Mouse (Mus musculus) left cerebral cortex, postnatal 4 days (tissue): ENCODE measurements around the gene Arhgef39. TPM values are rescaled to one million over a fixed set of nuclear protein-coding genes. Genes with fewer than 3 reads are reported as not detected.

ENCODE experiments used
- DNase-seq: peaks from one replicate; pipeline ENCODE4 v3.0.0-alpha.2; 2022
- intact Hi-C: fragments of 180-260 bp; cut with DNase I; formaldehyde crosslinking; loops from one replicate; pipeline ENCODE4 v1.15.1; 2025
- total RNA-seq, 2 experiments: library from RNA; stranded (reverse); gene quantifications; 2 replicates each; pipeline ENCODE4 v1.2.3; 2021

Gene Arhgef39
- total RNA-seq, 2 experiments from 2014 or later = 3.6 to 3.8 TPM

DNA sequence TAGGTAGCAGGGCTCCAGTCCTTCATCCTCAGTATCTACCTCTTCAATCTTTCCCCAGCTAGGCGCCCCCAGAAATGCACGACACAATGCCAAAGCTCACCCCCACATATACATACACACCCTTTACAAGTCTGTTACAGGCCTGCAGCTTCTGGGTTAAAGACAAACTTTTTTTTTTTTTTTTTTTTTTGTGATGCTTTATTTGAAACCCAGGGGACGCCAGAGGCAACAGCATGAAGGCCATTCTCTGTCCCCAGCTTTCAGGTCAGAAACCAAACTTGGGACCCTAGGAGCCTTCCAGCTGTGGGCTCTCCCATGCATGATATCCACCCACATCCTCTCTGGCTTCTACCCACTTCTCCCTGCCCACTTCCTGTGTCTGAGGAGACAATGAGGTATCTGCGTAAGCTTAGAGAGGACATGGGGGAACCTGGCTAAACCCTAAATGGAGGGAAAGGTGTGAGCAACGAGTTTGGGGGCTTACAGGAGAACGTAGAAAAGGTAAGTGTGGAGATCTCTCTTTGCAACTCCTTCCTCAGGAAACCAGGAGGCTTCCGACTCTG is 17.5 kb downstream of the Arhgef39 start:
- intact Hi-C loops = no loop called here
- no peak for DNase-seq

DNA sequence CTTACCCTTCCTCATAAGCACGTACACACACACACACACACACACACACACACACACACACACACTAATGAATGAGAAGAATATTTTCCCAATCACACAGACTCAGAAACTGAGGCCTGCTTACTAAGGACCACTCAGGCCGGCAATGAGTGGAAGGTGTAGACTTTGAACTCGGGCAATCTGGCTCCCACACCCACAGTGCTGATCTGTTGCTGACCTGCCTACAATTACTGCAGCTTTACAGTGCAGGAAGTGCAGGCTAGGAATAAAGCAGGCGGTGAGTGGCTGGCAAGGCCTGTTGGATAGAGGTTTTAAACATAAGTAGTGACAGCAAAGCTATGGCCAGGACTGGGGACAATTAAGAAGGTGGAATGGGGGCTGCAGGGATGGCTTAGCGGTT is 18.5 kb downstream of the Arhgef39 start:
- DNase-seq = no peak
- intact Hi-C loops = no loop called here

DNA sequence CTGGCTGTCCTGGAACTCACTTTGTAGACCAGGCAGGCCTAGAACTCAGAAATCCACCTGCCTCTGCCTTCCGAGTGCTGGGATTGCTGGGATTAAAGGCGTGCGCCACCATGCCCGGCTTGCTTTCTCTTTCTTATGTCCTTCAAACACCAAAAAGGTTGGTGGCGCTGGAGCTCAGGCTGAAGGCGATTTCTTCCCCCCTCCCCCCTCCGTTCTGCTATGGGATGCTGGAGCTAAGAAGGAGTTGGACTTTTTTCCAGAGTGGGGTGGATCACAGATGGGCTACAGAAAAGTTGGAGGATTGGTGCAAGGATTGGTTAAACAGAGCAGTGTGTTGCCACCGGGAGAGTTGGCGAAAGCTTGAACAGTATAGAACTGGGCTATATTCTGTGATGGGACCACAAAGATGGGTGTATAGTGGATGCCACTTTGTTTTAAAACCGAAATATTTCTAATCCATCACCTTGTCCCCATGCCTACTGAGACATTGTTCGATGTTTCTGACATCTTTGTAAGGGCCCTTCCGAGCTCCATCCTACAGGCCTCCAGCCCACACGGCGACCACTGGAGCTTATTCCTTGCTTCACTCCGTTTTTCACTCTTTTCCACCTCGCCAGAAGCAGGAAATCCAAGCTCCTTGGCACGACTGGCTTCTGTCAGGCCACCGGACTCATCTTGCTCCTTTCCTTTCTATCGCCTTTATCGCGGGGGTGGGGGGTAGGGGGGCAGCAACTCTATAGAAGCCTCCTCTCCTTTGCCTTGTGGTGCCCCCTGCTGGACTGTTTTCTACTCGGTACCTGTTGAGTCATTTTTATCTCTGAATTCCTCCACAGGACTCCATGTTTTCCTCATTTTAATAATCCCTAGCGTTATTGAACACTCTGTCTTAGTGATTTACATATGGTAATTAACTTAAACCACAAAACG is 20.3 kb downstream of the Arhgef39 start:
- DNase-seq = peak; percentile 77
- intact Hi-C loops = no loop called here

DNA sequence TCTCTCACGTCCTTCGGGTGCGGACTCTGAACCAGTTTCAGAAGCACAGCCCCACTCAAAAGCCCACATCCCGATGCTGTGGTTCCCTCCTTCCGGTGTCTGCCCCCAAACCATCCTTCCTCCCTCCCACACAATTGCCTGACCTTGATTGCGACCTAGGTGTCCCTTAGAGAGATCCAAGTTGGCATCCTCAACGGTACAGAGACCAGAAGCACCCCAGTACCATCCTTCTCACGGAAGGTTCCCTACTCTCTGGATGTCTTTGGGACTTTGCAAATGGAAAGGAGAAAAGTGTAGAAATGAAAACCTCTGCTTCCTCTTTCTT is 21.0 kb downstream of the Arhgef39 start:
- intact Hi-C loops = no loop called here
- DNase-seq = no peak

DNA sequence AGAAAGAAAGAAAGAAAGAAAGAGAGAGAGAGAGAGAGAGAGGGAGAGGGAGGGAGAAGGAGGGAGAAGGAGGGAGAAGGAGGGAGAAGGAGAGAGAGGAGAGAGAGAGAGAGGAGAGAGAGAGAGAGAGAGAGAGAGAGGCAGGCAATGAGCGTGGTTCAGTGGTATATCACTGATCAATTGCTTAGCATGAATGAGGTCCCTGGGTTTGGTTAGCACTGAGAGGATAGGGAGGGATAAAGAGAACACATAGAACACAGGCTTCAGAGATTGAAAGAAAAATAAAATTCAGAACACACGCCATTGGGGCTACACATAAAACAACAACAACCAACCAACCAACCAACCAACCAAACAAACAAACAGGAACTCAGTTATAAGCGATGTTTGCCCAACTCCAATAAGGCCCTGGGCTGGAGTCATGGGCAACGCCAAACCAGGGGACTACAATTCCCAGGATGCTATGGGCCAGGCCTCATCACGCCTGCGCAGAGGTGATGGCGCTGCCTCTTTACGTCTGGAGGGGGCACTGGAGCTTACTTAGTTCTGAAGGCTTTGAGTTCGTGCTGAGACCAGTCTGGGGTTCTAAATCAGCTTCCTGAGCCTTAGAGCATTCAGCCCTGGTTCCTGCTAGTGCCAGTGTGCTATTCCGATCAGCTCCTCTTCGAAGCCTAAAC is 21.5 kb downstream of the Arhgef39 start:
- intact Hi-C loops = no loop called here
- peak; percentile 89 for DNase-seq

DNA sequence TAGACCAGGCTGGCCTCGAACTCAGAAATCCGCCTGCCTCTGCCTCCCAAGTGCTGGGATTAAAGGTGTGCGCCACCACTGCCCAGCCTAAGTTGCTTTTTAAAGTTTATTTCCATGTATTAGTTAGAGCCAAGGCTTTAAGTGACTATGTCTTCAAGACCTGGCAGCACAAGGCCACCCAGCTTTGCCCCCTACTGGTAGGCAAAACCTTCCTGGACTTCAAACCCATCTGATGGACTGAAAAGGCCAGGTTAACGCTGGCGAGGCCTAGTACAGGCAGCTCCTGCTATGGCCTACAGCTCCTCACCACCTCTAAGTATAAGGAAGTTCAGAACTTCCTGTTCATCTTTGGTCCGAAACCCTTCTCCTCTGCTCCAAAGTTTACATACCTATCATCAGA is 22.9 kb downstream of the Arhgef39 start:
- no peak for DNase-seq
- intact Hi-C loops = no loop called here

DNA sequence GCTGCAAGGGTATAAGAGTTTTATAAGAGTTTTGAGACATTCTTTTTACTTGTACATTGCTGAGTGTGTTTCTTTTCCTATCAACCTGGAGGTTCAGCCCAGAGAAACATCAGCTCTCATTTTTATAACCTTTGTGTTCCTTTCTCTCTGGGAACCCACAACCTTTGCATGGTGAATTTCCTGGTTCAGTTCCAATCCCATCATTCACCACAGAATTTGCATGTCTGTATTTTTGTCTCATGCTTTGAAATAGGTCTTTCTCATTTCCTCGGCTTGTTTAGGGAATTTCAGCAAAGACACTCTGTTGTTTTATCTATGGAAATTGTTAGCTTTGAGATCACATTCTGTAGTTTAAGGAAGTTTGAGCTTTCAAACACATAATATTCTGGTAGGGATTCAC is 25.9 kb downstream of the Arhgef39 start:
- intact Hi-C loops = no loop called here
- no peak for DNase-seq

DNA sequence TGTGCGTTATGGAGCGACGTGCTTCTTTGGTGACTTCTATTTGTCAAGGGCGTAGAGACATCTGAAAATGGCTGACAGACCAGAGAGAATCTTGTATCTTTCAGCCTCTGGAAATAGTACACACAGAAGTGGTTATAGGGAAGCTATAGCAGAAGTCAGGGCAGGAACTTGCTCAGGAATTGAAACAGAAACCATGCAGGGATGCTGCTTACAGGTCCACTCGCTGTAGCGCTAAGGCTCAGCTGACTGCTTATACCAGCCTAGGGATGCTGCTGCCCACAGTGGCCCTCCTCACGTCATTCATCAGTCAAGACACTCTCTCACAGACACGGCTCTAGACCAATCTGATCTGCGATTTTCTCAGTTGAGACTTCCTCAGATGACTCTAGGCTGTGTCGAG is 29.2 kb downstream of the Arhgef39 start:
- no peak for DNase-seq
- intact Hi-C loops = no loop called here

DNA sequence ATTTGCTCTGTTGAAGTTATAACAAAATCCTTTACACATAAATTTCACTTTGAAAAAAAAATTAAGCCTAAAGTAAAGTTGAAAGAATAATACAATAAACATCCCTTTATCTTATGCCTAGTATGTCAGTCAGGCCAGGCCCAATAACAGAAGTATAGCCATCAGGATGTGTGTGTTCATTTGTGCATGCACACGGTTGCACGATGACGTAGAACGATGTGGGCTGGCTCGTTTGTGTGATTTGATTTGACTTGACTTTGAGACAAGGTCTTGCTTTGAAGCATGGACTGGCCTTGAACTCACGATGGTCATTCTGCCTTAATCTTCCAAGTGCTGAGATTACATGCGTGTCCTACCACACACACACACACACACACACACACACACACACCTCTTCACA is 32.6 kb downstream of the Arhgef39 start:
- no peak for DNase-seq
- intact Hi-C loops = no loop called here

DNA sequence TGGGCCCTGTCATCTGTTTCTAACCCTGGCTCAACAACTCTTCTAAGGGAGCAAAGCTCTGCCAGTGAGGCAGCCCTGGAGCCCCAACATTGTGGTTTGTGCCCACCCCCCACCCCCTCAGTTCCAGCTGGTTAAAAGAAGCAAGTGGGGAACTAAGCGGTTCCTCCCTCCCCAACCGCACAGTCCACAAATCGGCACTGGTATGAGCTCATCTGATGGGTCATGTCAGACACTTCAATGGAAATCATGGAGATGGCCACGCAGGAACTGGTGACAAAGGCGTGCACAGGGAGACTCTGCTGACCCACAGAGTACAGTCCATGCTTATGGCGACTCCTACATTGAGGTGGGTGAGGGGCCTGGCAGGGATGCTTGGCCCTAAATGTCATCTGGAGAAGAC is 33.6 kb downstream of the Arhgef39 start:
- DNase-seq = no peak
- intact Hi-C loops = no loop called here

DNA sequence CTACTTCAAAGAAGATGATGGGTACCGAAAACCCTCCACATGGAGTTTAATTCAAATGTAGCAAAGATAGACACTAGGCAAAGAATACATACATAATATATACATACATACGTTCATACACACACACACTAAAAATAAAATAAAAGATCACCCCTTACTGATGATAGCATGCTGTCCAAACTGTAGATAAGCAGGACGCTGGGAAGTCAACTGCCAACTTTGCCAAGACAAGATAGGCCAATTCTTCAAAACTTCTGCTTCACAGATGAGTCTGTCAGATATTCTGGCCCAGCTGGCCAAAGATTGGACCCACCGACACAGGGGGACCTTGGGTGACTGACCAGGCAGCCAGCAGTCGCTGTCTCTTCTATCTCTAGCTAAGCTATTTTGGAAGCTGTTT is 36.4 kb downstream of the Arhgef39 start:
- DNase-seq = no peak
- intact Hi-C loops = no loop called here

DNA sequence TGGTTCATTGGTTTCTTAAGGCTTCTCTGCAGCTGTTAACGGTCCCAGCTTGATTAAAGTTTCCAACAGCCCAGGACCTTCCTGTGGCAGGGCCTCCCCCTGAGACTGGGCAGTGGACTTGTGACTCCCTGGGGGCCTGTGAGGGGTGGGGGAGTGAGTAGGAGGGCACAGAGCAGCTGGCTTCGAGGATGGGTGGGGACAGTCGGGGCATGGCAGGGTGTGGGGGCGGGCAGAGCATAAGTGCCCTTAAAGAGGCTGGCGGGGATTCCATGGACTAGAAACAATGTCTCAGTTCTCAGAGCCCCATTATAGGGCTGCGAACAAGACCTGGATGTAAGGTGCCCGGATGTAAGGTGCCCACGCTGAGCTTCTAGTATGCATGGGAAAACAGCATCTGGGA is 42.4 kb downstream of the Arhgef39 start:
- intact Hi-C loops = no loop called here
- no peak for DNase-seq

DNA sequence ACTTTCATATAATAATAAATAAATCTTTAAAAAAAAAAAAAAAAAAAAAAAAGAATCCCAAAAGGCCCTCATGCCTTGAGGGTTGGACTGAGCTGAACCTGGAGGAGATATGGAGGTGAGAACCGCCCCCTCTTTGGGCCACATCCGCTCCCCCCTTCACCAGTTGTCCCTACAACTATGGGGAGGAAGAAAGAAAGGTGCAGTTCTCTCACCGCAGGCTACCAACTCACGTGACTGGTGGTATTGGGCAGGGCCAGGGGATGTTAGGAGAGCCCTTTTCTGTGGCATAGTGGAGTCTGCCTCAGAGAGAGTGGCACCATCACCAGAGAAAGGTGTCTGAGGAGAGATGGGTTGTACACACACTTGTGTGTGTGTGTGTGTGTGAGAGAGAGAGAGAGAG is 43.0 kb downstream of the Arhgef39 start:
- no peak for DNase-seq
- intact Hi-C loops = no loop called here

DNA sequence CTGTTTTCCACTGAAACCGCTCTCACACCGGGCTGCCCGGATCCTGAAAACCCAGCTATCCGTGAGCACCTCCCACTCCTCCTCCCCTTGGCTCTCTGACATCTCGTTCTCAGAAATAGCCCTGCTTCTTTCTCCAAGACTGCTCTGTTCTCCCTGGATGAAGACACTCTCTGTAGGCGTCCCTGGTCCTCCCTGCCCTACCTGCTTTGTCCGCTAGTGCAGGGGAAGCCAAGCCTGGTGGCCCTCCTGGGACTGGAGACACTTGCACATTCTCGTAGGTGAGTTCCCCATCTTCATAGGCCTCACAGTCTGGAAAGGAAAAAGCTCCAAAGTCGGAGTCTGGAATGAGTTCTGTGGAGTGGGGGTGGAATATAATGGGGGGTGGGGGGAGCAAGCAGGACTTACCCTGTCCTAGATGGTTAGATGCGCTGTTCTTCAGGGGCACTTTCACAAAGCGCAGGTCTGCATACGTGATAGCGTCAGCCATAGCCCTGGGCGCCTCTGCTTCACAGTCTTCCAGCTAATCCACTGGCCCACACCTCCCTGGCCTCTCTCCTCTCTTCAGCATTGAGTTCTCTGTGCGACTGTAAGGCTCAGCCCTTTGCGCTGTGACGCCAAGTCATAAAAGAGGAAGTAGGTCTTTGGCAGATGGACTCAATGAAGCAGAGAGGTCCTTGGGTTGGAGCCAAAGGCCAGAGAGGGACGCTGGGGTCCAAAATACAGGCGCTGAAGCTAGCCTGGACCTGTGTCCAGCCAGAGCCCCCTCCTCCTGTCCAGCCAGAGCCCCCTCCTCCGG is 45.3 kb downstream of the Arhgef39 start, which contains the start of gene Cd72:
Gene Cd72, minus strand, starts transcription at position 588 of the 796 bp plus-strand sequence.
- intact Hi-C loops = no loop called here
- no peak for DNase-seq

DNA sequence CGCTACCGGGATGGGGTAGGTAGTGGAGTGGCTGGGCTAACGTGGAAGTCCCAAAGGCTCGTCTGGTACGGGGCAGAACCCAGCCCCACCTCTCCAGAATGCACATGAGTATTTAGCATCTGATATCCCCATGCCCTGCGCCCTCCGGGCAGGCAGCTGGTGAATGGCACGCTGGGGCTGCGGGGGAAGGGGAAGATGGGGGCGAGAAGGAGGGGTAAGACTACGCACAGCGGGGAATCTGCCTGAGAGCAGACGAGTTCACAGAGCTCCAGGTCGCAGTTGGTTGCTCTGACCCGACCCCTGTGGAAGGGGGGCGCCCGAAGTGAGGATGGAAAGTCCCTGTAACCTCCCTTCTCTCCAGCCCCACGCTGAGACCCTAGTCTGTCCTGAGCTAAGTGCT is 46.1 kb downstream of the Arhgef39 start:
- intact Hi-C loops = no loop called here
- no peak for DNase-seq

DNA sequence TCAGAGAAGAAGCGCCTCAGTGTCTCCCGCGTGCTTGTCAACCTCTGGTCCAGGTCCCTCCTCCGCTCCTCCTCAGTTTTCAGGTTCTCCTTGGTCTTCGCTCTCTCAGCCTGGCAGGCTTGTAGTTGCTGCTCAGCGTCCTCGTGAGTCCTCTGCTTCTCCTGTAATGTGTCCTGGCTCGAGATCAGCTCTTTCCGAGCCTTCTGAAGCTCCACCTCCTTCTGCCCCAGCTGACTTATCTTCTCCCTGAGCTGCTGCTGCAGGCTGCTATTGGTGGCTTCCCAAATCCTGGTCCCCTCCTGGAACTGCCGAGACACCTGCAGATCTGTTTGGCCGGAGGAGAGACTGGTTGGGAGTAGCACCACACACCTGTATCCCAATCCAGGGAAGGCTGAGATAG is 47.2 kb downstream of the Arhgef39 start:
- intact Hi-C loops = no loop called here
- no peak for DNase-seq

DNA sequence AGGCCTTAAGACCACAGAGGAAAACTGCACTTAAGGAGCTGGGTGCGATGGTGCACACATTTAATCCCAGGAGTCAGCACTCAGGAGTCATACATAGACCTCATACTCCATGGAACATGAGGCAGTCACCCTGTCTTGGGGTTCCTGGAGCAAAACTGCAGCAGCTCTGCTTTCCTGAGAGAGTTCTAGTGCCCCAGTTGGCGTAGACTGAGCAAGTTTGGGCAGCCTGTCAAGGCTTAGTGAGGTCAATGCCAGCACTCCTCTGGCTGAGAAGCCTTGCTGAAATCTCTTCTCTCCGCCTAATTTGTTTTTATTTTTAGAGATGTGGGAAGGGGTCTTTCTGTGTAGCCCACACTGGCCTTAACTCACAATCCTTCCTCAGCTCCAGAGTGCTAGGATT is 50.9 kb downstream of the Arhgef39 start:
- DNase-seq = no peak
- intact Hi-C loops = no loop called here

DNA sequence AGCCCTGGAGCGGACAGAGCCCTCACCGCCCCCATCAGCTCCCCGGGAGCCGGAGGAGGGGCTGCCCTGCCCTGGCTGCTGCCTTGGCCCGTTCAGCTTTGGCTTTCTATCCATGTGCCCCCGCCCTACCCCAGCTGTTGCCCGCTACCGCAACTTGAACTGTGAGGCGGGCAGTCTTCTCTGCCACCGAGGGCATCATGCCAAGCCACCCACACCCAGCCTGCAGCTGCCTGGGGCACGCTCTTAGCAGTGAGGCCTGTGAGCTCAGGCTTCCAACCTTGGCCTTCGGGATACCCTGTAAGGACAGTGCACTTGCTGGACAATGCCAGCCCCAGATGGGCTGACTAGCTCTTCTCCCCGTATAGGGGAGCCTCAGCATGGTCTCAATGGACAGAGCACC is 52.2 kb downstream of the Arhgef39 start:
- peak; percentile 63 for DNase-seq
- intact Hi-C loops = no loop called here
